Mouse (Mus musculus): ENCODE measurements around the gene Hist1h3b.

Gene Hist1h3b

GRCm38 (mm10) chr13:23738677-23739068, 13.4 kb upstream of the Hist1h3b start, which contains the start of gene Hist1h1c:
Hist1h1c (plus strand) TSS chr13:23738808.
- WGBS = under 1% methylated on average over 38 of the region's 38 CpGs

DNA sequence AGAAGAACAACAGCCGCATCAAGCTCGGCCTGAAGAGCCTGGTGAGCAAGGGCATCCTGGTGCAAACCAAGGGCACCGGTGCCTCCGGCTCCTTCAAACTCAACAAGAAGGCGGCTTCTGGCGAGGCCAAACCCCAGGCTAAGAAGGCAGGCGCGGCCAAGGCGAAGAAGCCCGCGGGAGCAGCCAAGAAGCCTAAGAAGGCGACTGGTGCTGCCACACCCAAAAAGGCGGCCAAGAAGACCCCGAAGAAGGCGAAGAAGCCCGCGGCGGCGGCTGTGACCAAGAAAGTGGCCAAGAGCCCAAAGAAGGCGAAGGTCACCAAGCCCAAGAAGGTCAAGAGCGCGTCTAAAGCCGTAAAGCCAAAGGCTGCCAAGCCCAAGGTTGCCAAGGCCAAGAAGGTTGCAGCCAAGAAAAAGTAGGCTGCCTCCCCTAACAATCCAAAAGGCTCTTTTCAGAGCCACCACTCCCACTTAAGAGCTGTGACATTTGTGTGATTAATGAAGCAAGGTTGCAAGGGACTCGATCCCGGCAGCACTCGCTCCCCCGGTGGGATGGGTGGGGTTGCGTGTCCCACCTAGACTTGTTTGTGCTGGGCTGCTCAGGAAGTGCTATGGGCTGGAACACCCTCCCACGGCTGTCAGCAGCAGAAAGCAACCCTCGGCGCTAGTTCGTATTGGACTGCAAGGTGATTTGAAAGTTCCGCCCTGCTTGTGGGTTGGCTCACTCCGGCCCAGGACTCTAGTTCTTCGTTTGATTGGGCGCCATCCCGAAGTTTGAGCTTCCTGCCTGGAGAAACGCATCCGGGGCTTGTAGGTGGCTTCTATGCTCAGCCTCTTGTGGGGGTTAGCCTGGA, 12.8 kb upstream of the Hist1h3b start:
- WGBS = under 1% methylated on average over 39 of the region's 39 CpGs

GRCm38 (mm10) chr13:23739922-23740252, 12.2 kb upstream of the Hist1h3b start:
- under 1% methylated on average over 14 of the region's 14 CpGs for WGBS

DNA sequence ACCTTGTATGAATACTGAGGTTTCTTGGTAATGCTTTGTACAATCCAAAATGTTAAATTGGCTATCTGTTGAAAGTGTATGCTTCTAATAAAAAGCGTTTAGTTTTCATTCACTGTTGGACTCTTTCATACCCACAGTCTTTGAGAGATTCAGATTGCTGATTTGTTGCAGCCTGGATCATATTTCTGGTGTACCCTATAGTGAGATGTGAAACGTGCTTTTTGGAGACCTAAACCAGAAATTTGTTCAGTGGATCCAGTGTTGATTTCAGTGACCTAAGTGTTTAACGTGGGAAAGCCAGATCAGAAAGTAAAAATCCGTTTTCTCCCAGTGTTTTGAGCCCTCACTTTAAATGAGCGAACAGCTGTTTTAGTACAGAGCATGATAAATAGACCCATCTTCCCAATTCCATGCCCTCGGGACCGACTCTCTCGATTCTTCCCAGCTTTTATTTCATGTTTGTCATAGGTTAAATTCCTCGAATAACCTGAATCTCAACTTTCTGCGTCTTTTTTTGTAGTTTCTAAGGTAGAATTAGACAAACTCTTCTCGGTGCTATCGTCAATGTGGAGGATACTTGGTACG, 11.7 kb upstream of the Hist1h3b start:
- 28% methylated on average over 13 of the region's 13 CpGs for WGBS

- 70% methylated on average over 5 of the region's 5 CpGs for WGBS
These were observed 11.2 kb upstream of the Hist1h3b start for GRCm38 (mm10) chr13:23740910-23741309.

DNA sequence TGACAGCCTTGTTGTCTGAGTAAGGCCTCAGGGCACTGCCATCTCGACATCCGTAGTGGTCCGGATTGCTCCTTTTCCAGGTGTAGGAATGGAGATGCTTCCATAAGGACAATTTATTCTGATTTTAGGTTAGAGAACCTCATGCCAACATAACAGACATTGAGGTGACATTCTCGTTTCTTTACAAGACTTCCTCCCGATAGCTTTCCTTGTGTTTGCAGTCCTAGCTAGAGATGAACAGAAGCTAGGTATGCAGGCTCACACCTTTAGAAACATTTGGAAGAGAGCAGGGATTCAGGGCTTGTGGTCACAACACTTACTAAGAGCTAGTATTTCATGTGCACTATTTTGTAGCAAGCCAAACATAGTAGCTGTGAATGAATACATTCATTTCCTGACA, 8.9 kb upstream of the Hist1h3b start:
- WGBS = 79% methylated on average over 5 of the region's 5 CpGs

GRCm38 (mm10) chr13:23743963-23744362, 8.1 kb upstream of the Hist1h3b start:
- 56% methylated on average over 4 of the region's 4 CpGs for WGBS

DNA sequence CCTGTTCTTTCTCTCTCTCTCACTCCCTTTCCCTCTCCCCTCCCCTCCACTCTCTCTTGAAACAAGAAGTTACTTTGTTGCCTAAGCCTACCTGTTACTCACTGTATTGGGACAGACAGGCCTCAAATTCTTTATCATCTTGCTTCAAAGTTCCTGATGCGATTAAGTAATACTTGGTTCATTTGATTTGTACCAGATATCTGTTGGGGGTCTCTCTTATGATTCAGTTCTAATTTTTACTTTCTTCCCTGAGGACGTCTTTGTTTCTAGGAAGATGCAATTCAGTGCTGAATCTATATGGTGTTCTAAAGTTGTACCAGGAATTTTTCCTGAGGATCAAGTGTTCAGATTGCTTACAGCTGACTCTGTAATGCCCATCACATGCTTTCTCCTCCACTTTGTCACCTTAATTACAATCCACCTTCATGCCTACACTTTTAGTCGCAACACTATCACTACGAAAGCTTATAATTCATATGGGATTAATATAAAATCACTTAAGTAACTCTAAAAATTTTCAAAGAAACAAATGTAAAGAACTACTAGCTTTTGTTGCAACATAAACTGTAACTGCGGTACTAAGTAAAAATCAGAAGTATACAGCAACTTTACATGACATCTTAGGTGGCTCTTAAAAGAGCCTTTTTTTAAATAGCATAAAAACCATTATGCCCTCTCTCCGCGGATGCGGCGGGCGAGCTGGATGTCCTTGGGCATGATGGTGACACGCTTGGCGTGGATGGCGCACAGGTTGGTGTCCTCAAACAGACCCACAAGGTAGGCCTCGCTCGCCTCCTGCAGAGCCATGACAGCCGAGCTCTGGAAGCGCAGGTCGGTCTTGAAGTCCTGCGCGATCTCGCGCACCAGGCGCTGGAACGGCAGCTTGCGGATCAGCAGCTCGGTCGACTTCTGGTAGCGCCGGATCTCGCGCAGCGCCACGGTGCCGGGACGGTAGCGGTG, 7.4 kb upstream of the Hist1h3b start:
- WGBS = 11% methylated on average over 16 of the region's 36 CpGs

- WGBS = under 1% methylated on average over 26 of the region's 28 CpGs
These were observed 6.5 kb upstream of the Hist1h3b start, which contains the start of gene Hist1h3c for GRCm38 (mm10) chr13:23745381-23746161. Hist1h3c (minus strand) TSS chr13:23745602.

- WGBS = 1% methylated on average over 45 of the region's 58 CpGs
These were observed 5.6 kb upstream of the Hist1h3b start, which contains the start of gene Hist1h2bb for GRCm38 (mm10) chr13:23746201-23747080. Hist1h2bb (plus strand) TSS chr13:23746734.

DNA sequence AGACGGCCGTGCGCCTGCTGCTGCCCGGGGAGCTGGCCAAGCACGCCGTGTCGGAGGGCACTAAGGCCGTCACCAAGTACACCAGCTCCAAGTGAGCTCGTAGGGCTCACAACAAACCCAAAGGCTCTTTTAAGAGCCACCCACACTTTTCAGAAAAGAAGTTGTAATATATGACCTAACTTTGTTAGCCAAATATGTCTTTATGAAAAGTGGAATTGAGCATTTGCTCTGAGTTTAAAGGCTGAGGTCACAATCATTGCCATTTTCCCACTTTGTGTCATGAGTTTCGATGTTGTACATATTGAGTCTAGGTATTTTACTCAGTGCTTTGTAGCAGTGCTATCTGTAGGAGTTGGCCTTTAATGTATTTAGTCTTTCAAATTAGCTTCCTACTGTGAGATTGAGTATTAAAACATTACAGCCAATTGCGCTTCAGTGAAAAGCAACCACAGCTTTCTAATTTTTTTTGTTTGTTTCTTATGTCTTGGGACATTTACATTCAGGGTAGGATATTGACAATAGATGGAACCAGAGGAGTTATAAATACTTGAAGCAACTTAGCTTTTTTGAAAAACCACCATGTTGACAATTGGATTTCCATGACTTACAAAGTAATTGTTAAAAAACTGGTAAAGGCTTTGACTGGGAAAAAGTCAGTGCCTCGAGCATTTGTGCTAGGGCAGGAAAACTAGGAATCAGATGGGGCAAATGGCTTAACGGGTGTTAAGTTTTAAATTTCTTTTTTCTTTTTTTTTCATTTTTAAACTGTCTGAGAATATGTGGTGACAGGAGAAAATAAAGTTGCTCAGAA, 4.8 kb upstream of the Hist1h3b start:
- WGBS = 6% methylated on average over 13 of the region's 13 CpGs

GRCm38 (mm10) chr13:23747892-23748288, 4.2 kb upstream of the Hist1h3b start:
- 8% methylated on average over 4 of the region's 4 CpGs for WGBS

- 93% methylated on average over 5 of the region's 5 CpGs for WGBS
These were observed 2.4 kb upstream of the Hist1h3b start for GRCm38 (mm10) chr13:23749563-23750121.

GRCm38 (mm10) chr13:23750839-23751477, 1.1 kb upstream of the Hist1h3b start, which contains the start of gene Hist1h2ab:
Hist1h2ab (plus strand) TSS chr13:23751126.
- under 1% methylated on average over 34 of the region's 47 CpGs for WGBS

- WGBS = under 1% methylated on average over 11 of the region's 11 CpGs
These were observed 550 bp upstream of the Hist1h3b start for GRCm38 (mm10) chr13:23751478-23751956.

DNA sequence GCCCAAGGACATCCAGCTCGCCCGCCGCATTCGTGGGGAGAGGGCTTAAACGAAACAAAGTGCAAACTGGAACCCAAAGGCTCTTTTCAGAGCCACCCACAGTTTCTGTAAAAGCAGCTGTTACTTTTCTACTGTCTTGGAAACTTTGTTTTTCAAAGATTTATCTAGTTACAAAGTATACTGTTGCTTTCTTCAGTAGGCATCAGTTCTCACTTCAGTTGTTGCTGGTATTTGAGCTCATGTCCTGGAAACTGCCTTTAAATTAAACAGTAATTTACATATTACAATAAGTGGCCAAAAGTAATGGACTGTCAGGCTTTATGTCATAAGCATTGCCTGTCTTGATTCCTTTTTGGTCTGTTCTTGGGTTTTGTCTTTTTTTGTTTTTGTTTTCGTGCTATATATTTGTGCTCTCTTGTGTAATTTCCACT, 690 bp downstream of the Hist1h3b start:
- 15% methylated on average over 6 of the region's 6 CpGs for WGBS

DNA sequence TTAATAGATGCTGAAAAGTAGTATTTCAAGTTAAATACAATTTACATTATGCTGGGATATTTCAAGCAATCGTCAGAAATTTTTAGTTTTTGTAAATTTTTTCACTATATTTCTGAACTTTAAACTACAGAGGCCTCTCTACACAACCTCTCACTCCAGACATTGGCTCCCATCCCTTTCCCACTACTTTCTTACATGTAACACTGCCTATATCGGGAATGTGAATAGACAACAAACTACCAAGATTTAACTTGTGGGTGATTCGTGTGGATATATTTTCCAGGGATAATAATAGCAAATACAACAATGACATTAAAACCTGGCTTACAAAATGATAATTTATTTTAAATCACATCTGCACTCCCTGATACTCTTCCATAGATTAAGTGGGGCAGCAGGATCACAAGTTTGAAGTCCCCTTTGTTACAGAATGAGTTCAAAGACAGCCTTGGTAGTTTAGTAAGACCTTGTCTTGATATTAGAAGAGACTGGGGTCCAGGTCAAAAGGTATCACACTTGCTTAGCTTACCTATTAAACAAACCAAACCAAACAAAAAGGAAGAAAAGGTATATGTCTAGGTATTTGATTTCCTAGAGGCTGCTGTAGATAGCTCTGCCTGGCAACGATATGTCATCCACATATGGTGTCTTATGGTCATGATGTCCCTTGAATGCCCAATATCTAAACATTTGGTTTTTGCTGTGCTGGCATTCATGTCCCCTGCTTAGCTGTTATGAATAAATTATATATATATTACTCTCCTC, 1.4 kb downstream of the Hist1h3b start:
- WGBS = 56% methylated on average over 4 of the region's 4 CpGs

Measured in cerebral cortex, adult 2 months (tissue).